Mouse (Mus musculus) liver, embryonic 16.5 days (tissue): ENCODE results near the gene Zfp687. TPM values are rescaled to one million over a fixed set of nuclear protein-coding genes. Genes with fewer than 3 reads are reported as not detected.

Experiments used
- ATAC-seq: fragments of 200-750 bp; cut with Nextera tagmentation; 2 replicates; pipeline ENCODE4 v1.8.0; 2017; ENCODE audit warnings: low read depth, mild to moderate bottlenecking, moderate number of reproducible peaks, moderate library complexity
- H3K27ac ChIP-seq: fragments of 300-500 bp; sonication (generic); 2 replicates; pipeline ENCODE4 v1.5.1; 2014; ENCODE audit warnings: mild to moderate bottlenecking, low read length
- H3K27me3 ChIP-seq: fragments of 300-500 bp; sonication (generic); 2 replicates; pipeline ENCODE4 v1.6.1; 2014; ENCODE audit warnings: low read depth, low read length, mixed read lengths; ENCODE audit not compliant: control insufficient read depth, insufficient read depth
- H3K36me3 ChIP-seq: fragments of 300-500 bp; sonication (generic); 2 replicates; pipeline ENCODE4 v1.6.1; 2014; ENCODE audit warnings: mild to moderate bottlenecking; ENCODE audit not compliant: control insufficient read depth, insufficient read depth
- H3K4me1 ChIP-seq: fragments of 300-500 bp; sonication (generic); 2 replicates; pipeline ENCODE4 v1.6.1; 2014; ENCODE audit warnings: low read depth, low read length, mixed read lengths; ENCODE audit not compliant: control insufficient read depth
- H3K4me2 ChIP-seq: fragments of 300-500 bp; sonication (generic); 2 replicates; pipeline ENCODE4 v1.6.1; 2014; ENCODE audit warnings: low read depth, low read length, mixed read lengths
- H3K4me3 ChIP-seq: fragments of 300-500 bp; sonication (generic); 2 replicates; pipeline ENCODE4 v1.5.1; 2014; ENCODE audit warnings: low read depth, mild to moderate bottlenecking, low read length
- H3K9ac ChIP-seq: fragments of 300-500 bp; sonication (generic); 2 replicates; pipeline ENCODE4 v1.6.1; 2014; ENCODE audit warnings: low read depth, low read length
- H3K9me3 ChIP-seq: fragments of 300-500 bp; sonication (generic); replicated peaks from 2 replicates; pipeline ENCODE4 v1.6.1; 2016; ENCODE audit warnings: low read length; ENCODE audit not compliant: control insufficient read depth
- WGBS: fragments of 180-500 bp; shearing (Covaris S2); extraction: QIAGEN DNeasy Blood & Tissue Kit; methylation state at CpG from one replicate; pipeline ENCODE4 v1.1.7; 2014; ENCODE audit not compliant: insufficient replicate concordance; 5-methylcytosine and 5-hydroxymethylcytosine counted together
- microRNA-seq: library from miRNA; unstranded; fragments of <30 nt; microRNA quantifications from one replicate; pipeline ENCODE4, GENCODE M21; 2016
- polyA plus RNA-seq: library from polyadenylated mRNA; unstranded; fragments of >200 nt; fragmentation: Nextera tagmentation; extraction: Ambion mirVana; gene quantifications from 2 replicates; pipeline ENCODE4 v1.2.1, GENCODE M21; 2015

The Zfp687 gene
- polyA plus RNA-seq, 1 experiment from 2014 or later = 6.8 TPM

DNA sequence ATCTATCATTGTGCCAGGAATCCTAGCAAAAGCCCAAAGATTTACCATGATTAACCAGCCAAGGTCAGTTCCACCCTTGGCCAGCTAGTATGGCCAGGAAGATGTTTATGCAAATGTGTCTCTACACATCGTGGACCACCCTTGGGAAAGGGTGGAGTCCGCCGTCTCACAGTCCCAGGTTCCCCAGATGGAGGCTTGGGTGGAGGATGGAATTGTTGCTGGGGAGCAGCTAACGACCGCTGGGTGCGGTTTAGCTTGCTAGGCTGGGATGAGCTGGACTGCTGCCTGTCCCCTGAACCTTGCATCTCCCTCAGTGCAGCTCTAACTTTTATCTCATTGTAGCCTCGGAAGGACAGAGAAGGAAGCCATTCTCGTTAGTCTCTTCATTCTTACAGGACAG, 55.4 kb downstream of the Zfp687 start:
- no peaks in the 10 kb centered on the region for H3K9me3 ChIP-seq
- ATAC-seq = no peak
- no peak overlapping the region for H3K4me2 ChIP-seq
- H3K27me3 ChIP-seq = no peaks in the 10 kb centered on the region
- peaks cover 1% of the 10 kb centered on the region for H3K4me1 ChIP-seq
- no peak overlapping the region for H3K27ac ChIP-seq
- 62% methylated on average over 8 of the region's 8 CpGs for WGBS
- H3K9ac ChIP-seq = no peak overlapping the region
- H3K36me3 ChIP-seq = peaks cover 7% of the 10 kb centered on the region; the same call in 1 of the 2 replicates
- H3K4me3 ChIP-seq = no peak overlapping the region

DNA sequence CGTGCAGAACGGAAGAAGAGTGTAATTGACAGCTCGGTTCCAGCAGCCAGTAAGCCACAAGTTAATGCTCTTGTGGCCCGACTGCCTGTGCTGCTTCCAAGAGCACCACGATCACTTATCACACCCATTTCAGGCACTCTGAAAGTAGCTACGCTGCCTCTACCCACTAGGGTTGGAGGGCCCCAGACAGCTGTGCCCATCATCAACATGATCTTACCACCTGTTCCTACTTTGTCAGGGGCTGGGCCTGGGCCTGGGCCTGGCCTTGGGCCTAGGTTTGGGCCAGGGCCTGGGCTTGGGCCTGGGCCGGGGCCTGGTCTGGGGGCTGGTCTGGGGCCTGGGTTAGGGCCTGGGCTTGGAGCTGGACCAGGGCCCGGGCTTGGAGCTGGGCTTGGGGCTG, 57.0 kb downstream of the Zfp687 start:
- WGBS = 56% methylated on average over 8 of the region's 8 CpGs
- H3K27ac ChIP-seq = no peak overlapping the region

More for the DNA sequence above, 57.0 kb downstream of the Zfp687 start:
- no peaks in the 10 kb centered on the region for H3K9me3 ChIP-seq
- no peaks in the 10 kb centered on the region for H3K27me3 ChIP-seq
- H3K4me2 ChIP-seq = no peak overlapping the region
- H3K36me3 ChIP-seq = peaks cover 7% of the 10 kb centered on the region; the same call in 1 of the 2 replicates
- ATAC-seq = no peak
- H3K4me1 ChIP-seq = peaks cover 7% of the 10 kb centered on the region
- no peak overlapping the region for H3K4me3 ChIP-seq
- H3K9ac ChIP-seq = no peak overlapping the region

Small RNA genes lying within 50 kb of the gene (microRNA-seq; reads per million reads assigned to microRNA genes)
- 3.2 reads per million, percentile 10 among the genes with 10 or more reads in this experiment for gene Mir7013

Other genes starting within 250 kb of the Zfp687 start
- 13.0 and 15.6 TPM in 2 replicates for gene Cgn, start 229.0 kb downstream of the Zfp687 start, polyA plus RNA-seq
- 2.4 and 3.4 TPM in 2 replicates for gene Pogz, start 177.9 kb downstream of the Zfp687 start, polyA plus RNA-seq
- gene Psmb4, start 128.5 kb downstream of the Zfp687 start, polyA plus RNA-seq = 138 and 157 TPM in 2 replicates
- gene Selenbp1, start 82.4 kb downstream of the Zfp687 start, polyA plus RNA-seq = 139 and 163 TPM in 2 replicates
- gene Rfx5, start 61.4 kb downstream of the Zfp687 start, polyA plus RNA-seq = 1.2 TPM in 2 replicates
- 7.8 and 11.6 TPM in 2 replicates for gene Pi4kb, start 40.7 kb downstream of the Zfp687 start, polyA plus RNA-seq
- 146 and 154 TPM in 2 replicates for gene Psmd4, start 27.2 kb upstream of the Zfp687 start, polyA plus RNA-seq
- gene Pip5k1a, start 91.5 kb upstream of the Zfp687 start, polyA plus RNA-seq = 8.5 and 8.9 TPM in 2 replicates
- gene Vps72, start 95.6 kb upstream of the Zfp687 start, polyA plus RNA-seq = 29.6 and 33.4 TPM in 2 replicates
- 0.83 and 1.2 TPM in 2 replicates for gene Tmod4, start 109.0 kb upstream of the Zfp687 start, polyA plus RNA-seq
- gene Scnm1, start 118.6 kb upstream of the Zfp687 start, polyA plus RNA-seq = 24.7 and 25.5 TPM in 2 replicates
- gene Lysmd1, start 118.6 kb upstream of the Zfp687 start, polyA plus RNA-seq = 7.5 and 7.8 TPM in 2 replicates
- gene Tnfaip8l2, start 126.9 kb upstream of the Zfp687 start, polyA plus RNA-seq = 9.3 and 9.6 TPM in 2 replicates
- 0.19 and 0.20 TPM in 2 replicates for gene Sema6c, start 145.0 kb upstream of the Zfp687 start, polyA plus RNA-seq
- 6.6 and 7.0 TPM in 2 replicates for gene Gabpb2, start 202.5 kb upstream of the Zfp687 start, polyA plus RNA-seq
- 36.4 and 37.3 TPM in 2 replicates for gene Cdc42se1, start 213.3 kb upstream of the Zfp687 start, polyA plus RNA-seq
- 1.8 and 2.0 TPM in 2 replicates for gene Mllt11, start 216.7 kb upstream of the Zfp687 start, polyA plus RNA-seq
- gene Gm128, start 226.2 kb upstream of the Zfp687 start, polyA plus RNA-seq = 0.07 TPM in 2 replicates
- gene Bnipl, start 235.7 kb upstream of the Zfp687 start, polyA plus RNA-seq = not detected in 2 replicates